Mouse (Mus musculus) small intestine, adult 2 months (tissue): ENCODE results near the gene Ddx20.

Experiments used
- CTCF ChIP-seq: fragments of 200-500 bp; IDR thresholded peaks from 2 replicates; pipeline ENCODE4 v1.5.1; 2012; ENCODE audit warnings: low read depth, mild to moderate bottlenecking, control low read depth, inconsistent platforms, low read length, moderate library complexity, mixed read lengths; ENCODE audit not compliant: insufficient replicate concordance, insufficient read length; ENCODE audit errors: extremely low read depth
- POLR2A ChIP-seq: fragments of 200-500 bp; IDR thresholded peaks from 2 replicates; pipeline ENCODE4 v1.6.1; 2012; ENCODE audit warnings: low read depth, mild to moderate bottlenecking, control low read depth, inconsistent platforms, low read length, moderate library complexity

DNA sequence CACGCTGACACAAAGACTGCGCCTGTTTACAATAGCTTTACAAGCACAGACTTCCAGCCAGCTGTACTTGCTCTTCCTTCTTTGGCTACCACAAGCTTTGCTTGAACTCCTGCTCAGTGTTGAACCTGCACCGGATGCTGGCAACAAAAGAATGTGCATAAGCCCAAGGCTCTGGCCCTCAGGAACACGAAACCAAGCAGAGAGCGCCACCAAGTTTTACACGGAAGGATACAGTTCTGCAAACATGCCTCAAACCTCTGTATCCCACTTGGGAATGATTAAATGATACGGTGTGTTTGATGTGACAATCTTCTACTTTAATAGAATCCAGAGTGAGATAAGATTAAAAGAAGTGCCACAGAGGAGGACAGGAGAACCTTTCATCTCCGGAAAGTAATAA lies 24.3 kb downstream of the Ddx20 start:
- no peak for TF ChIP-seq POLR2A
- no peak for TF ChIP-seq CTCF
